Mouse (Mus musculus): ENCODE results near the gene Pik3r5.

Gene Pik3r5

GRCm38 (mm10) chr11:68400727-68401219, 31.1 kb upstream of the Pik3r5 start, which contains the start of gene Ntn1:
Gene Ntn1, minus strand, starts transcription at chr11:68400823.
- DNase-seq (ENCODE audit: extremely low spot score, low spot score) = no peak

DNA sequence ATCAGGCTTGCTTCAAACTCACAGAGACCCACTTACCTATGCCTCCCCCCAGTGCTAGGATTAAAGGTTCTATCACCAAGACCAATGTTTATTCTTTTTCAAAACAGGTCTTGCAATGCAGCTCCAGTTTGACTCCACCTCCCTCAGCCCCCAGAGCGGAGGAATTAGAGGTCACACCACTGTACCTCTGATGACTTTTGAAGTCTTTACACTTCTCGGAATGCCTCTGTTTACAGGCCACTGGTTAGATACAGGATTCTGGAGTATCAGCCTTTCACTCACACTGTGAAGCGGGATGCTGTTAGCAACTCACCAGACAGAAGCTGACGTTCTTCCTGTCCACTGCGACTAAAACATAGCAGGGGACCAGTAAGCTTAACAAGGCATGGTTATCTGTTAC, 30.5 kb upstream of the Pik3r5 start:
- no peak for DNase-seq (ENCODE audit: extremely low spot score, low spot score)

GRCm38 (mm10) chr11:68404185-68404584, 27.7 kb upstream of the Pik3r5 start:
- DNase-seq (ENCODE audit: extremely low spot score, low spot score) = no peak

- no peak for DNase-seq (ENCODE audit: extremely low spot score, low spot score)
These were observed 26.3 kb upstream of the Pik3r5 start for GRCm38 (mm10) chr11:68405576-68405975.

- DNase-seq (ENCODE audit: extremely low spot score, low spot score) = no peak
These were observed 24.5 kb upstream of the Pik3r5 start for GRCm38 (mm10) chr11:68407266-68407926.

GRCm38 (mm10) chr11:68408127-68408526, 23.8 kb upstream of the Pik3r5 start:
- peak; percentile 73 for DNase-seq (ENCODE audit: extremely low spot score, low spot score)

DNA sequence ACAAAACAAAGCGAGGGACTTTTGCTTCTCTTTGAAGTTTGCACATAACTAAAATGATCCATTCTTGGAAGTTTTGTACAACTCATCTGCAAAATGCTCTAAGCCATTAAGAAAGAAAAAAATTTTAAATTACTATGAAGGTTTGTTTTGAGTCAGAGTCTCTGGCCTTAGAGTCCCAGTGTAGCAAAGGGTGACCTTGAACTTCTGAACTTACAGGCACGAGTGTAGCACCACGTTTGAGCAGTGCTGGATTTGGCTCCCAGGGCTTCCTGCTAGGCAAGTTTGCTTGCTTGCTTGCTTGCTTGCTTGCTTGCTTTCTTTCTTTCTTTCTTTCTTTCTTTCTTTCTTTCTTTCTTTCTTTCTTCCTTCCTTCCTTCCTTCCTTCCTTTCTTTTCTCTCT, 14.9 kb upstream of the Pik3r5 start:
- DNase-seq (ENCODE audit: extremely low spot score, low spot score) = no peak

- DNase-seq (ENCODE audit: extremely low spot score, low spot score) = no peak
These were observed 14.1 kb upstream of the Pik3r5 start for GRCm38 (mm10) chr11:68417831-68418230.

DNA sequence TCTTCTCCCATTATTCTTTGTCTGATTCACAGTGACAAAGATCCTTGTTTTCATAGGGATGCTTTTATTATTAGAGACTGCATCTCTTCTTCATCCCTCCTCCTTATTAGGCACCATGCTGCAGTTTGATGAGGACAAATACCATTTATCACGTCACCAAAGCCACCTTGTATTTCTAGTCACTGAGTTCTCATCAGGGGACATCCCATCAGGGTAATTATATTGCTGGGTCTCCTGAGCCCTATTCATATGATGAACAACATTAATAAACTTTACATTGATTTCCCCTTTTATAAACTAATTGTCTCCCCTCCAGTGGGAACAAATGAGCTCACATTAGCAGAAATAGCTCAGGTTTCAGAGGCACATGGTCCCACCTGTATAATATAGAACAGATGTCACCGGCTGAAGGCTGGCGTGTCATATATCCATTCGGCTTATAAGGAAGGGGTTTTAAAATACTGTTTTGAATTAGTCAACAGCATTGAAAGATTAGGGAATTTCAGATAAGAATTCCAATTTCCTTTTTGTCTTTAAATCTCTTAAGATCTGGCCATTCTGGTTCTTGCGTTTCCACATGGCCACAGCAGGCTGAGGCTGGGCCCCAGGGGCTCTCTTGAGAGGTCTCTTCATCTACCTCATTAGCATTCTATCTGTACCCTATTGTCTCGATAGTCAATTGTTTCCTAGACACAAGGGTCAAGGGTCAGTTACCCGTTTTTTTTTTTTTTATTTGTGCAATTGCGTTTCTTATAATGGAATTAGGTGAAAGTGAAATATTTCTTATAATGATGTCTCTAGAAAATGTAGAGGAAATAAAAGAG, 6.2 kb upstream of the Pik3r5 start:
- no peak for DNase-seq (ENCODE audit: extremely low spot score, low spot score)

- DNase-seq (ENCODE audit: extremely low spot score, low spot score) = no peak
These were observed 4.8 kb upstream of the Pik3r5 start for GRCm38 (mm10) chr11:68427083-68427570.

GRCm38 (mm10) chr11:68430662-68431061, 1.3 kb upstream of the Pik3r5 start:
- DNase-seq (ENCODE audit: extremely low spot score, low spot score) = no peak

DNA sequence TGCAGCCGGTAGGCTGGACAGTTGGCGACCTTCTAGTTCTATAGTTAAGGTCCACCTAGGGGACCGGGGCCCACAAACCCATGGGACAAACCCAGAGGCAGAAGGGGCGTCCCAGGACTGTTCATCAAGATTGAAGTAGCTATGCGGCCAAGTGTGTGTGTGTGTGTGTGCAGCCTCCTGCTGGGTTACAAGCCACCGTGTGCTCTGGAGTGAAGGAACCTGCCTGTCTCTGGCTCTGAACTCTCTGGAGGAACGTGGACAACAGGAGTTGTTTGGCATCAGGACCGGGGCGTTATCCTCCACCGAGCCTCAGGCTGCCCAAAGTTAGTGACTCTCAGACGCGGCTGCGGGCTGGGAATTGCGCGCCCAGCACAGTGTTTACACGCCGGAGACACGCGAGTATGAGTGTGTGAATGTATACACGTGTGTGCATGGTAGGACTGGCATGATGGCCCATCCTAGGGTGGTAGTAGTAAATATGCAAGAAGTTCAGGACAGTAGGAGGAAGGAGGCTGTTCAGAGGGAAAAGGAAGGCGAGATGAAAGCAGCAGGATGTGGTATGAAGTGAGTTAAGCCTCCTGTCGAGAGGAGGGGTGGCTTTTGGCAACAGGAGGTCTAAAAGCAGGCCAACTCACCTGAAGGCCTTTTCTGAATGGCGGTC, 570 bp downstream of the Pik3r5 start:
- DNase-seq (ENCODE audit: extremely low spot score, low spot score) = no peak

- no peak for DNase-seq (ENCODE audit: extremely low spot score, low spot score)
These were observed 1.6 kb downstream of the Pik3r5 start for GRCm38 (mm10) chr11:68433534-68433933.

- DNase-seq (ENCODE audit: extremely low spot score, low spot score) = no peak
These were observed 2.8 kb downstream of the Pik3r5 start for GRCm38 (mm10) chr11:68434697-68435096.

DNA sequence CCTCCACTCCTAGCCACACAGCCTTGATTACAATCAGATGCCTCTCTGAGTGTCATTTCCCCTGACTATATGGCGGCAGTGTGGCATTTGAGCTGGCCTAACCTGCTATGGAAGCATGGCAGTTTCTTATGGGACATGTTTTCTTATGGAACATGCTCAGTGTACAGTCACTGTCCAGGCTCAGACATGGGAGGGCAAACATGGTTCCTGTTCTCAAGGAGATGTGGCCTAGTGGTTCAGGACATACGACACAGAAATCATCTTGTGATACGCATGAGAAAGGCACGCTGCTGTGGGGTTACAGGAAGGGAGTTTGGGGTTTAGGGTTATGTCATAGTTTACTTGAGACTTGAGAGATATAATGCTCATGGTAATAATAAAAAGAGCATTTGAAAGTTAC, 3.7 kb downstream of the Pik3r5 start:
- DNase-seq (ENCODE audit: extremely low spot score, low spot score) = no peak

- no peak for DNase-seq (ENCODE audit: extremely low spot score, low spot score)
These were observed 4.5 kb downstream of the Pik3r5 start for GRCm38 (mm10) chr11:68436376-68436775.

- DNase-seq (ENCODE audit: extremely low spot score, low spot score) = no peak
These were observed 8.2 kb downstream of the Pik3r5 start for GRCm38 (mm10) chr11:68440100-68440499.

- DNase-seq (ENCODE audit: extremely low spot score, low spot score) = no peak
These were observed 9.0 kb downstream of the Pik3r5 start for GRCm38 (mm10) chr11:68440965-68441364.

GRCm38 (mm10) chr11:68442346-68442745, 10.4 kb downstream of the Pik3r5 start:
- DNase-seq (ENCODE audit: extremely low spot score, low spot score) = no peak

DNA sequence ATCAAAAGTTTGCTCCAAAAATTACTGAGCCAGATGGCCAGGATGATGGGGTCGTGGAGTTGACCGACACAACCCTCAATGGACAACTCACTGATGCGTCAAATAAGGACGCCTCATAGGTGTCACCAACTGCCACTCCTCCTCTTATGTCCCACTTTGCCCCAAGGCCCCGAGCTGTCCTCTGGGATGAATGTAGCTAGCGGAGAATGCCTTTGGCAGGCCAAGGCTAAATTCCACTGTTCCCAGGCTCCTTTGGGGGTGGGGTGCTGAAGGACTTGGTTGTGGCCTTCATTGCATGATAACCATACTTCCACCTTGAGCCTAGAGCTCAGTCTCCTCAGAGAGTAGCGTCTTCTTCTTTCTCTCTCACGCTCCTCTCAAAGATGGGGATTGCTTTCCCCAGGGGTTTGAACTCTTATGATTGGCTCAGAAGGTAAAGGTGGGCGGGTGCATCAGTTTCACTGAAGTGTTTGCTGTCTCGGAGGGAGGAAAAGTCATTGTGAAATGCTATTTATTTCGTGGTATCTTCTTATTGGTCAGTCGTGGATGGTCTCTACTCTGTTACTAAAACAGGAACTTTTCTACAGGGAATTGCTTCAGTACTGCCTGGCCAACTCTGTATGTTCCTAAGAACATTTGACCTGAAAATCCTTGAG, 11.2 kb downstream of the Pik3r5 start:
- no peak for DNase-seq (ENCODE audit: extremely low spot score, low spot score)

- DNase-seq (ENCODE audit: extremely low spot score, low spot score) = no peak
These were observed 14.0 kb downstream of the Pik3r5 start for GRCm38 (mm10) chr11:68445901-68446300.
